Mouse (Mus musculus) urinary bladder, postnatal 14 days (tissue): ENCODE measurements at regions not wholly inside any gene's neighbourhood (a gene's known extent, or its start where the extent isn't known, plus 50 kb on each side); places are given as distances from the start of the nearest gene placed in this dataset.
"Not testable (repeated sequence)": the region's sequence is repeated elsewhere in the genome, so short reads cannot be mapped to it uniquely, and the experiment has no call there.

ENCODE experiments used
- DNase-seq: peaks from one replicate; pipeline ENCODE4 v3.0.0; 2021; ENCODE audit warnings: low spot score

- no peak for DNase-seq
Observed at GRCm38 (mm10) chr12:69524337-69525035, 58.3 kb downstream of the Vcpkmt start.

GRCm38 (mm10) chr12:69519869-69520268 lies 63.0 kb downstream of the Vcpkmt start:
- DNase-seq: no peak

GRCm38 (mm10) chr12:69519028-69519427 lies 63.8 kb downstream of the Vcpkmt start:
- no peak for DNase-seq

GRCm38 (mm10) chr12:69517616-69518015 lies 65.2 kb downstream of the Vcpkmt start:
- no peak for DNase-seq

- DNase-seq: no peak
Observed at GRCm38 (mm10) chr12:69516314-69516916, 66.4 kb downstream of the Vcpkmt start.

GRCm38 (mm10) chr12:69515850-69516249 lies 67.0 kb downstream of the Vcpkmt start:
- no peak for DNase-seq

- DNase-seq: no peak
Observed at GRCm38 (mm10) chr12:69515117-69515516, 67.7 kb downstream of the Vcpkmt start.

- DNase-seq: no peak
Observed at GRCm38 (mm10) chr12:69513166-69513565, 69.7 kb downstream of the Vcpkmt start.

GRCm38 (mm10) chr12:69510736-69511135 lies 72.1 kb downstream of the Vcpkmt start:
- no peak for DNase-seq

GRCm38 (mm10) chr12:69509180-69509579 lies 73.6 kb downstream of the Vcpkmt start:
- not testable (repeated sequence) for DNase-seq

GRCm38 (mm10) chr12:69507906-69508305 lies 74.9 kb downstream of the Vcpkmt start:
- DNase-seq: no peak

GRCm38 (mm10) chr12:69507333-69507732 lies 75.5 kb downstream of the Vcpkmt start:
- DNase-seq: no peak

- no peak for DNase-seq
Observed at GRCm38 (mm10) chr12:69502706-69503070, 80.1 kb downstream of the Vcpkmt start.

GRCm38 (mm10) chr12:69501783-69502705 lies 80.8 kb downstream of the Vcpkmt start:
- DNase-seq: peak; percentile 79

GRCm38 (mm10) chr12:69501346-69501730 lies 81.5 kb downstream of the Vcpkmt start:
- no peak for DNase-seq

GRCm38 (mm10) chr12:69500600-69501345 lies 82.1 kb downstream of the Vcpkmt start:
- DNase-seq: peak; percentile 58

- peak; percentile 79 for DNase-seq
Observed at GRCm38 (mm10) chr12:69497121-69497520, 85.7 kb downstream of the Vcpkmt start.

GRCm38 (mm10) chr12:69496341-69496904 lies 86.4 kb downstream of the Vcpkmt start:
- DNase-seq: no peak

GRCm38 (mm10) chr12:69495776-69496175 lies 87.1 kb downstream of the Vcpkmt start:
- DNase-seq: no peak

- DNase-seq: no peak
Observed at GRCm38 (mm10) chr12:69494648-69495047, 88.2 kb downstream of the Vcpkmt start.

GRCm38 (mm10) chr12:69489686-69490085 lies 93.1 kb downstream of the Vcpkmt start:
- DNase-seq: no peak

GRCm38 (mm10) chr12:69486903-69487302 lies 95.9 kb downstream of the Vcpkmt start:
- no peak for DNase-seq
